Mouse (Mus musculus) ES-E14 (cell line): ENCODE measurements around the gene Samd11.

Experiments used
- CHD2 ChIP-seq: IDR thresholded peaks from 2 replicates; pipeline ENCODE4 v1.6.1; 2014; ENCODE audit warnings: mild to moderate bottlenecking, low read depth, low read length, inconsistent platforms
- HCFC1 ChIP-seq: IDR thresholded peaks from 2 replicates; pipeline ENCODE4 v1.6.1; 2012; ENCODE audit warnings: low read length, inconsistent platforms, borderline replicate concordance; ENCODE audit not compliant: insufficient read depth
- MAFK ChIP-seq: IDR thresholded peaks from 2 replicates; pipeline ENCODE4 v1.6.1; 2014; ENCODE audit warnings: mild to moderate bottlenecking, low read depth, low read length, inconsistent platforms; ENCODE audit not compliant: insufficient read depth
- ZC3H11A ChIP-seq: IDR thresholded peaks from 2 replicates; pipeline ENCODE4 v1.6.1; 2012; ENCODE audit warnings: low read depth, mild to moderate bottlenecking, inconsistent platforms, low read length, borderline replicate concordance
- ZNF384 ChIP-seq: IDR thresholded peaks from 2 replicates; pipeline ENCODE4 v1.6.1; 2012; ENCODE audit warnings: low read depth, low read length, inconsistent platforms

- TF ChIP-seq HCFC1 (no peak), MAFK (no peak), ZNF384 (no peak), ZC3H11A (no peak), CHD2 (no peak)
These were observed 26.9 kb downstream of the Samd11 start for GRCm38 (mm10) chr4:156228393-156229024.
